Mouse (Mus musculus) embryonic fibroblast, embryonic 13.5 days (primary cell): Measurements from ENCODE around the gene Ino80b.

Source experiments
- CTCF ChIP-seq: IDR thresholded peaks from 2 replicates; pipeline ENCODE4 v1.5.1; 2011; ENCODE audit warnings: mild to moderate bottlenecking, control low read depth, low read length, moderate library complexity, borderline replicate concordance; ENCODE audit not compliant: insufficient read depth
- POLR2A ChIP-seq: IDR thresholded peaks from 2 replicates; pipeline ENCODE4 v1.6.1; 2011; ENCODE audit warnings: low read depth, mild to moderate bottlenecking, control low read depth, low read length, moderate library complexity

DNA sequence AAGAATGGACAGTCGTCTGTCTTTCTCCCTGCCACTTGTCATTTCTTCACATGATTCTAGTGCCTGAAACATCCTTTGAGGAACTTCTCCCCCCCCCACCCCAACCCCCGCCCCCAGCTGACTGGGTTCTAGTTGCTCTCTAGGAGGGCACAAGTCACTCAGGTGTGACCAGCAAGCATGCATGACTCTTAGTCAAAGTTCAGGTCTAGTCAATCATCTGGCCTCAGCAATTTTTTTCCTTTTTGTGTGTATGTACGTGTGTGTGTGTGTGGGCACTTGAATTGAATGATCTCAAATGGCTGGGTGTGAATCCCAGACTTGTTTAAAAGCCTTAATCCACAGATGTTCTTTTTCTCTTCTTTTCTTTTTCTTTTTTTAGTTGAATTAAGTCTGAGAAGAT, 9.0 kb upstream of the Ino80b start:
- no peak for TF ChIP-seq POLR2A
- TF ChIP-seq CTCF = no peak
